Mouse (Mus musculus): ENCODE results near the gene 2310057N15Rik. TPM values are rescaled to one million over a fixed set of nuclear protein-coding genes. Genes with fewer than 3 reads are reported as not detected.
A peak's percentile ranks its signal among the peaks of the same experiment; 100 is the strongest.
"Not testable (repeated sequence)": the region's sequence is repeated elsewhere in the genome, so short reads cannot be mapped to it uniquely, and the experiment has no call there.

The 2310057N15Rik gene
- total RNA-seq (2021): not detected
- long read RNA-seq, experiment 1: 0 reads
- long read RNA-seq, experiment 2: 0 reads

- no peak for DNase-seq
These were observed at the start of gene 2310057N15Rik for GRCm38 (mm10) chr16:88774106-88774505. 2310057N15Rik (minus strand) TSS chr16:88774206.

- DNase-seq: no peak
These were observed 49.7 kb upstream of the 2310057N15Rik start for GRCm38 (mm10) chr16:88823736-88824135.

GRCm38 (mm10) chr16:88820066-88820465, 46.1 kb upstream of the 2310057N15Rik start, which contains the start of gene Krtap15:
Krtap15 (plus strand) TSS chr16:88820215.
- DNase-seq: peak; percentile 69

- no peak for DNase-seq
These were observed 37.8 kb upstream of the 2310057N15Rik start, which contains the start of gene Gm20741 for GRCm38 (mm10) chr16:88811827-88812226. Gm20741 (minus strand) TSS chr16:88812220.

GRCm38 (mm10) chr16:88786786-88787185, 12.8 kb upstream of the 2310057N15Rik start:
- DNase-seq: no peak

- DNase-seq: no peak
These were observed 3.6 kb upstream of the 2310057N15Rik start, which contains the start of gene Gm5965 for GRCm38 (mm10) chr16:88777596-88777995. Gm5965 (plus strand) TSS chr16:88777896.

GRCm38 (mm10) chr16:88758547-88758946, 15.5 kb downstream of the 2310057N15Rik start, which contains the start of gene 2310034C09Rik:
2310034C09Rik (plus strand) TSS chr16:88758847.
- not testable (repeated sequence) for DNase-seq

- DNase-seq: not testable (repeated sequence)
These were observed 22.5 kb downstream of the 2310057N15Rik start, which contains the start of gene Krtap13 for GRCm38 (mm10) chr16:88751535-88751934. Krtap13 (minus strand) TSS chr16:88751635.

GRCm38 (mm10) chr16:88747943-88748342, 26.1 kb downstream of the 2310057N15Rik start:
- no peak for DNase-seq

- no peak for DNase-seq
These were observed 29.2 kb downstream of the 2310057N15Rik start for GRCm38 (mm10) chr16:88744750-88745340.

GRCm38 (mm10) chr16:88735391-88735790, 38.6 kb downstream of the 2310057N15Rik start:
- DNase-seq: no peak

- DNase-seq: peak; percentile 43
These were observed 45.2 kb downstream of the 2310057N15Rik start, which contains the start of gene Krtap13-1 for GRCm38 (mm10) chr16:88728812-88729275. Krtap13-1 (plus strand) TSS chr16:88728862.

Other genes with a start within 250 kb of the 2310057N15Rik start
- not detected for gene Cldn8, start 211.0 kb downstream of the 2310057N15Rik start, total RNA-seq (2021)
- gene Krtap24-1, start 161.9 kb downstream of the 2310057N15Rik start, total RNA-seq (2021): not detected
- not detected for gene 2310079G19Rik, start 146.5 kb downstream of the 2310057N15Rik start, total RNA-seq (2021)
- not detected for gene Krtap26-1, start 126.4 kb downstream of the 2310057N15Rik start, total RNA-seq (2021)
- gene Krtap27-1, start 102.5 kb downstream of the 2310057N15Rik start, total RNA-seq (2021): not detected
- not detected for gene 2310061N02Rik, start 66.2 kb downstream of the 2310057N15Rik start, total RNA-seq (2021)
- not detected for gene Krtap13-1, start 45.3 kb downstream of the 2310057N15Rik start, total RNA-seq (2021)
- gene Krtap13, start 22.6 kb downstream of the 2310057N15Rik start, total RNA-seq (2021): not detected
- not detected for gene 2310034C09Rik, start 15.4 kb downstream of the 2310057N15Rik start, total RNA-seq (2021)
- gene Gm5965, start 3.7 kb upstream of the 2310057N15Rik start, total RNA-seq (2021): not detected
- gene Gm20741, start 38.0 kb upstream of the 2310057N15Rik start, total RNA-seq (2021): not detected
- not detected for gene Krtap15, start 46.0 kb upstream of the 2310057N15Rik start, total RNA-seq (2021)
- gene Krtap14, start 51.9 kb upstream of the 2310057N15Rik start, total RNA-seq (2021): not detected
- gene Krtap19-1, start 95.2 kb upstream of the 2310057N15Rik start, total RNA-seq (2021): not detected
- gene Krtap19-2, start 100.1 kb upstream of the 2310057N15Rik start, total RNA-seq (2021): not detected
- not detected for gene Krtap19-3, start 103.8 kb upstream of the 2310057N15Rik start, total RNA-seq (2021)
- not detected for gene Krtap19-4, start 110.9 kb upstream of the 2310057N15Rik start, total RNA-seq (2021)
- gene Krtap19-5, start 122.3 kb upstream of the 2310057N15Rik start, total RNA-seq (2021): not detected
- gene Krtap19-9b, start 158.1 kb upstream of the 2310057N15Rik start, total RNA-seq (2021): not detected
- gene Krtap16-3, start 188.7 kb upstream of the 2310057N15Rik start, total RNA-seq (2021): not detected
- gene Krtap22-2, start 236.6 kb upstream of the 2310057N15Rik start, total RNA-seq (2021): not detected
- not detected for gene Gm10229, start 241.1 kb upstream of the 2310057N15Rik start, total RNA-seq (2021)

Measured in gastrocnemius, postnatal 25 days (tissue).